Mouse (Mus musculus) spleen, postnatal 36 days (tissue): ENCODE data around the gene Cldn22.

Experiments used
- DNase-seq, 2 experiments: peaks; one replicate each; pipeline ENCODE4 v3.0.0; 2022; ENCODE audit warnings: low spot score in 2 of 2, mixed read lengths in 1 of 2

Gene Cldn22

GRCm38 (mm10) chr8:47832616-47833015 lies 8.3 kb downstream of the Cldn22 start:
- DNase-seq: no peak

- no peak for DNase-seq
Observed at GRCm38 (mm10) chr8:47833944-47834343, 9.7 kb downstream of the Cldn22 start.

- DNase-seq: no peak
Observed at GRCm38 (mm10) chr8:47843063-47843462, 18.8 kb downstream of the Cldn22 start.

GRCm38 (mm10) chr8:47843651-47844050 lies 19.4 kb downstream of the Cldn22 start:
- no peak for DNase-seq

- DNase-seq: no peak
Observed at GRCm38 (mm10) chr8:47845956-47846355, 21.7 kb downstream of the Cldn22 start.

- no peak for DNase-seq
Observed at GRCm38 (mm10) chr8:47847161-47847560, 22.9 kb downstream of the Cldn22 start.

- DNase-seq: no peak
Observed at GRCm38 (mm10) chr8:47847931-47848330, 23.6 kb downstream of the Cldn22 start.

- DNase-seq: no peak
Observed at GRCm38 (mm10) chr8:47849842-47850241, 25.6 kb downstream of the Cldn22 start.

- DNase-seq: peak; percentile 14 to 20
Observed at GRCm38 (mm10) chr8:47851824-47852502, 27.7 kb downstream of the Cldn22 start.

GRCm38 (mm10) chr8:47852737-47853136 lies 28.5 kb downstream of the Cldn22 start:
- DNase-seq: no peak

GRCm38 (mm10) chr8:47853356-47853755 lies 29.1 kb downstream of the Cldn22 start:
- no peak for DNase-seq

- DNase-seq: no peak
Observed at GRCm38 (mm10) chr8:47859259-47859658, 35.0 kb downstream of the Cldn22 start.

GRCm38 (mm10) chr8:47866568-47866967 lies 42.3 kb downstream of the Cldn22 start:
- no peak for DNase-seq

GRCm38 (mm10) chr8:47867067-47867466 lies 42.8 kb downstream of the Cldn22 start:
- DNase-seq: peak; percentile 59 to 61

- peak in 1 of 2 experiments; percentile 6 for DNase-seq
Observed at GRCm38 (mm10) chr8:47872361-47873107, 48.3 kb downstream of the Cldn22 start.

GRCm38 (mm10) chr8:47874497-47875178 lies 50.4 kb downstream of the Cldn22 start:
- DNase-seq: no peak
